ENCODE assay signal across 8 mouse cellular contexts in the genomic region with DNA sequence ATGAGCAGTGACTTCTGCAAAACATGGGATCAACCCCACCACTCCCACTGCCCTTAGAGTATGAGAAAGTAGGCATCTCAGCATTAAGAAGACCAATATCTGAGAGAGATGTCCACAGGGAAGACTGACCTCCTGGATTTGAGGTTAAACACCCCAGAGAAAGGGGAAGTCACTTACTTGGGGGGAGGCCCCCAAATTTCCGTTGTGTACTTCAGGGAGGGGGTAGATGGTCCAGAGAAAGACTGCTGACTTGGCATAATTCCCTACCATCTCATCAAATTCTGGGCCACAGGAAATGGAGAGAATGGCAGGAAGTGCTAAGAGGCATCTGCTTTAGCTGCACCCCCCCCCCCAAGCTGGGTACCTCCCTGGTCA. TPM values are rescaled to one million over a fixed set of nuclear protein-coding genes. Genes with fewer than 3 reads are reported as not detected.
A peak's percentile ranks its signal among the peaks of the same experiment; 100 is the strongest.
DNase-seq lines count a peak whose midpoint lies in the region; ATAC-seq lines count a peak whose summit lies in the region.

No protein-coding gene starts in this region.

- 79% methylated on average over 1 of the region's 1 CpGs for WGBS in kidney, embryonic 15.5 days
- WGBS in hindbrain, embryonic 13.5 days: 81% methylated on average over 1 of the region's 1 CpGs
- 80% methylated on average over 1 of the region's 1 CpGs for WGBS in midbrain, embryonic 14.5 days

- 0 out of 2 replicates have a peak overlapping the region, but pooled peaks have one; percentile 63 for H3K9ac ChIP-seq in kidney, embryonic 15.5 days
- peak overlapping the region; percentile 94 for H3K9ac ChIP-seq in hindbrain, embryonic 13.5 days
- H3K9ac ChIP-seq in midbrain, embryonic 14.5 days (replicated peaks; ENCODE audit: low read length): peak overlapping the region; percentile 91; the same call in 1 of the 2 replicates

- intact Hi-C loops in left cerebral cortex, postnatal 25 days (cut with DNase I): loop anchor here (2.0 to 5.0 kb wide), 3 partner anchors 17 to 324 kb away; a partner anchor contains a TSS

- H3K27me3 ChIP-seq in kidney, embryonic 15.5 days: no peaks in the 10 kb centered on the region
- no peaks in the 10 kb centered on the region for H3K27me3 ChIP-seq in hindbrain, embryonic 13.5 days
- H3K27me3 ChIP-seq in midbrain, embryonic 14.5 days (ENCODE audit: control insufficient read depth, insufficient read depth, low read length): no peaks in the 10 kb centered on the region

- peak overlapping the region; percentile 82 for H3K4me2 ChIP-seq in kidney, embryonic 15.5 days
- H3K4me2 ChIP-seq in hindbrain, embryonic 13.5 days: peak overlapping the region; percentile 77
- peak overlapping the region; percentile 62 for H3K4me2 ChIP-seq in midbrain, embryonic 14.5 days (ENCODE audit: low read length)

- peak overlapping the region; percentile 60 for H3K4me3 ChIP-seq in kidney, embryonic 15.5 days (replicated peaks)
- H3K4me3 ChIP-seq in hindbrain, embryonic 13.5 days: peak overlapping the region; percentile 73
- peak overlapping the region; percentile 84 for H3K4me3 ChIP-seq in midbrain, embryonic 14.5 days (replicated peaks; ENCODE audit: low read depth, low read length)

- 0 out of 2 replicates have a peak overlapping the region, but pooled peaks have one; percentile 63 for H3K27ac ChIP-seq in kidney, embryonic 15.5 days
- H3K27ac ChIP-seq in hindbrain, embryonic 13.5 days: peak overlapping the region; percentile 96; the same call in 1 of the 2 replicates
- 0 out of 2 replicates have a peak overlapping the region, but pooled peaks have one; percentile 83 for H3K27ac ChIP-seq in midbrain, embryonic 14.5 days (replicated peaks; ENCODE audit: low read depth, low read length)

- no peaks in the 10 kb centered on the region for H3K9me3 ChIP-seq in kidney, embryonic 15.5 days (replicated peaks)
- no peaks in the 10 kb centered on the region for H3K9me3 ChIP-seq in hindbrain, embryonic 13.5 days
- no peaks in the 10 kb centered on the region for H3K9me3 ChIP-seq in midbrain, embryonic 14.5 days (ENCODE audit: control insufficient read depth, low read length)

- no peak for DNase-seq in kidney, adult 11 months
- no peak for DNase-seq in midbrain, embryonic 14.5 days
- DNase-seq in yolk sac, embryonic 10.5 days (ENCODE audit: low spot score): no peak
- DNase-seq in left cerebral cortex, postnatal 25 days (ENCODE audit: low spot score in 2 of 2): no peak
- DNase-seq in urinary bladder, adult 2 months (ENCODE audit: low spot score): no peak

- no peak for ATAC-seq in kidney, embryonic 15.5 days (replicated peaks; ENCODE audit: low FRiP score)
- peak; percentile 4 for ATAC-seq in common myeloid progenitor, adult 5-6 weeks (replicated peaks; ENCODE audit: low read depth, poor library complexity, severe bottlenecking)
- ATAC-seq in hindbrain, embryonic 13.5 days (ENCODE audit: low FRiP score): no peak
- ATAC-seq in midbrain, embryonic 14.5 days (ENCODE audit: low FRiP score, low TSS enrichment): no peak

- H3K36me3 ChIP-seq in kidney, embryonic 15.5 days: peaks cover 24% of the 10 kb centered on the region
- H3K36me3 ChIP-seq in hindbrain, embryonic 13.5 days: peaks cover 35% of the 10 kb centered on the region
- peaks cover 33% of the 10 kb centered on the region for H3K36me3 ChIP-seq in midbrain, embryonic 14.5 days (ENCODE audit: control insufficient read depth, insufficient read depth, low read length)

- peaks cover 18% of the 10 kb centered on the region for H3K4me1 ChIP-seq in kidney, embryonic 15.5 days
- H3K4me1 ChIP-seq in hindbrain, embryonic 13.5 days (replicated peaks): peaks cover 36% of the 10 kb centered on the region
- peaks cover 18% of the 10 kb centered on the region for H3K4me1 ChIP-seq in midbrain, embryonic 14.5 days (ENCODE audit: control insufficient read depth, insufficient read depth, low read length)

RNA-seq across cellular contexts. Expression of a gene that starts 1.1 kb away (rescaled TPM):
- polyA plus RNA-seq in kidney, embryonic 15.5 days (2015; fragmentation: Nextera tagmentation; extraction: Ambion mirVana): 15.4 and 15.5 TPM in 2 replicates
- 43.6 and 46.6 TPM in 2 replicates for total RNA-seq in common myeloid progenitor, adult 5-6 weeks (2017)
- polyA plus RNA-seq in hindbrain, embryonic 13.5 days (2015; fragmentation: Nextera tagmentation; extraction: Ambion mirVana): 47.6 and 50.2 TPM in 2 replicates
- polyA plus RNA-seq in midbrain, embryonic 14.5 days (2014; fragmentation: Nextera tagmentation; extraction: Ambion mirVana): 56.5 and 93.0 TPM in 2 replicates
- total RNA-seq in left cerebral cortex, postnatal 25 days (2021): 10 to 100 TPM; 64.6 to 66.7 TPM
- 18.5 and 22.0 TPM in 2 replicates for polyA plus RNA-seq in urinary bladder, adult 2 months (2012; rRNA removed)

RNA-seq across cellular contexts. Expression of a gene that starts 18.2 kb away (rescaled TPM):
- polyA plus RNA-seq in kidney, embryonic 15.5 days (2015; fragmentation: Nextera tagmentation; extraction: Ambion mirVana): 38.8 and 42.0 TPM in 2 replicates
- 36.3 and 43.1 TPM in 2 replicates for total RNA-seq in common myeloid progenitor, adult 5-6 weeks (2017)
- polyA plus RNA-seq in hindbrain, embryonic 13.5 days (2015; fragmentation: Nextera tagmentation; extraction: Ambion mirVana): 43.2 and 45.5 TPM in 2 replicates
- polyA plus RNA-seq in midbrain, embryonic 14.5 days (2014; fragmentation: Nextera tagmentation; extraction: Ambion mirVana): 42.9 and 51.5 TPM in 2 replicates
- total RNA-seq in left cerebral cortex, postnatal 25 days (2021): 10 to 100 TPM; 12.9 to 15.7 TPM
- polyA plus RNA-seq in urinary bladder, adult 2 months (2012; rRNA removed): 20.1 and 20.8 TPM in 2 replicates

RNA-seq across cellular contexts. Expression of a gene that starts 23.7 kb away (rescaled TPM):
- polyA plus RNA-seq in kidney, embryonic 15.5 days (2015; fragmentation: Nextera tagmentation; extraction: Ambion mirVana): 40.1 and 42.1 TPM in 2 replicates
- 13.4 and 16.5 TPM in 2 replicates for total RNA-seq in common myeloid progenitor, adult 5-6 weeks (2017)
- 33.3 and 33.6 TPM in 2 replicates for polyA plus RNA-seq in hindbrain, embryonic 13.5 days (2015; fragmentation: Nextera tagmentation; extraction: Ambion mirVana)
- polyA plus RNA-seq in midbrain, embryonic 14.5 days (2014; fragmentation: Nextera tagmentation; extraction: Ambion mirVana): 28.2 and 34.0 TPM in 2 replicates
- total RNA-seq in left cerebral cortex, postnatal 25 days (2021): 10 to 100 TPM; 34.9 to 42.0 TPM
- 11.1 and 15.3 TPM in 2 replicates for polyA plus RNA-seq in urinary bladder, adult 2 months (2012; rRNA removed)

RNA-seq across cellular contexts. Expression of a gene that starts 25.7 kb away (rescaled TPM):
- polyA plus RNA-seq in kidney, embryonic 15.5 days (2015; fragmentation: Nextera tagmentation; extraction: Ambion mirVana): 0.63 and 0.66 TPM in 2 replicates
- total RNA-seq in common myeloid progenitor, adult 5-6 weeks (2017): not detected in 2 replicates
- 0.45 and 0.98 TPM in 2 replicates for polyA plus RNA-seq in hindbrain, embryonic 13.5 days (2015; fragmentation: Nextera tagmentation; extraction: Ambion mirVana)
- 0.24 and 0.61 TPM in 2 replicates for polyA plus RNA-seq in midbrain, embryonic 14.5 days (2014; fragmentation: Nextera tagmentation; extraction: Ambion mirVana)
- under 1 TPM; 0.41 to 0.94 TPM for total RNA-seq in left cerebral cortex, postnatal 25 days (2021)
- 3.9 and 4.4 TPM in 2 replicates for polyA plus RNA-seq in urinary bladder, adult 2 months (2012; rRNA removed)

RNA-seq across cellular contexts. Expression of a gene that starts 26.2 kb away (rescaled TPM):
- 6.0 and 6.9 TPM in 2 replicates for polyA plus RNA-seq in kidney, embryonic 15.5 days (2015; fragmentation: Nextera tagmentation; extraction: Ambion mirVana)
- not detected in 2 replicates for total RNA-seq in common myeloid progenitor, adult 5-6 weeks (2017)
- polyA plus RNA-seq in hindbrain, embryonic 13.5 days (2015; fragmentation: Nextera tagmentation; extraction: Ambion mirVana): 4.6 and 6.7 TPM in 2 replicates
- 0.50 and 2.1 TPM in 2 replicates for polyA plus RNA-seq in midbrain, embryonic 14.5 days (2014; fragmentation: Nextera tagmentation; extraction: Ambion mirVana)
- total RNA-seq in left cerebral cortex, postnatal 25 days (2021): 1 to 10 TPM in 1 of 2 experiments, under 1 TPM in 1; 0.94 to 1.2 TPM
- polyA plus RNA-seq in urinary bladder, adult 2 months (2012; rRNA removed): 28.9 and 29.2 TPM in 2 replicates
